Mouse (Mus musculus): ENCODE data around the gene Scgb2a2. TPM values are rescaled to one million over a fixed set of nuclear protein-coding genes. Genes with fewer than 3 reads are reported as not detected.
"Not testable (repeated sequence)": the region's sequence is repeated elsewhere in the genome, so short reads cannot be mapped to it uniquely, and the experiment has no call there.

The Scgb2a2 gene
- not detected in 2 replicates for polyA plus RNA-seq (2015; fragmentation: Nextera tagmentation; extraction: Ambion mirVana)

GRCm38 (mm10) chr19:9847262-9847661 lies at the start of gene Scgb2a2:
Gene Scgb2a2 (plus strand): TSS chr19:9847562.
- H3K4me1 ChIP-seq (replicated peaks): no peaks in the 10 kb centered on the region
- 84% methylated on average over 2 of the region's 2 CpGs for WGBS
- no peak within 1 kb of the TSS for H3K27ac ChIP-seq (replicated peaks)
- H3K4me3 ChIP-seq: no peak within 1 kb of the TSS
- H3K4me2 ChIP-seq: no peak within 1 kb of the TSS
- ATAC-seq (ENCODE audit: low FRiP score, low read depth): no peak
- no peaks in the 10 kb centered on the region for H3K9me3 ChIP-seq
- H3K27me3 ChIP-seq: no peaks in the 10 kb centered on the region
- no peak within 1 kb of the TSS for H3K9ac ChIP-seq
- H3K36me3 ChIP-seq: no peaks in the 10 kb centered on the region

- not testable (repeated sequence) for H3K9me3 ChIP-seq; H3K4me1 ChIP-seq (replicated peaks); H3K27me3 ChIP-seq; H3K9ac ChIP-seq; H3K27ac ChIP-seq (replicated peaks); H3K36me3 ChIP-seq
- H3K4me3 ChIP-seq: peak overlapping the region; percentile 35
- 13% methylated on average over 19 of the region's 21 CpGs for WGBS
- peak; percentile 92 for ATAC-seq (ENCODE audit: low FRiP score, low read depth)
- H3K4me2 ChIP-seq: peak overlapping the region; percentile 47
Observed at GRCm38 (mm10) chr19:9836581-9837340, 10.6 kb upstream of the Scgb2a2 start.

GRCm38 (mm10) chr19:9837341-9837715 lies 10.0 kb upstream of the Scgb2a2 start:
- WGBS: 67% methylated on average over 2 of the region's 2 CpGs
- no peaks in the 10 kb centered on the region for H3K27me3 ChIP-seq
- H3K4me2 ChIP-seq: no peak overlapping the region
- no peak overlapping the region for H3K4me3 ChIP-seq
- no peaks in the 10 kb centered on the region for H3K36me3 ChIP-seq
- no peaks in the 10 kb centered on the region for H3K4me1 ChIP-seq (replicated peaks)
- no peak overlapping the region for H3K9ac ChIP-seq
- peak; percentile 48; the same call in 1 of the 2 replicates for ATAC-seq (ENCODE audit: low FRiP score, low read depth)
- H3K9me3 ChIP-seq: no peaks in the 10 kb centered on the region
- no peak overlapping the region for H3K27ac ChIP-seq (replicated peaks)

- H3K9ac ChIP-seq; H3K27ac ChIP-seq (replicated peaks); H3K27me3 ChIP-seq; H3K4me1 ChIP-seq (replicated peaks); H3K4me3 ChIP-seq; H3K9me3 ChIP-seq; H3K36me3 ChIP-seq; ATAC-seq (ENCODE audit: low FRiP score, low read depth); H3K4me2 ChIP-seq: not testable (repeated sequence)
- WGBS: 53% methylated on average over 3 of the region's 3 CpGs
Observed at GRCm38 (mm10) chr19:9849368-9850075, 2.2 kb downstream of the Scgb2a2 start.

- 96% methylated on average over 2 of the region's 3 CpGs for WGBS
- H3K4me3 ChIP-seq: not testable (repeated sequence)
Observed at GRCm38 (mm10) chr19:9860821-9861220, 13.5 kb downstream of the Scgb2a2 start.

GRCm38 (mm10) chr19:9864856-9865255 lies 17.5 kb downstream of the Scgb2a2 start:
- Histone ChIP-seq H3K9me3 (no peaks in the 10 kb centered on the region), H3K27ac (replicated peaks) (no peak overlapping the region), H3K4me1 (replicated peaks) (no peaks in the 10 kb centered on the region), H3K27me3 (no peaks in the 10 kb centered on the region), H3K4me2 (no peak overlapping the region), H3K4me3 (no peak overlapping the region), H3K9ac (no peak overlapping the region), H3K36me3 (no peaks in the 10 kb centered on the region)
- 80% methylated on average over 1 of the region's 1 CpGs for WGBS
- no peak for ATAC-seq (ENCODE audit: low FRiP score, low read depth)

More at GRCm38 (mm10) chr19:9860821-9861220, 13.5 kb downstream of the Scgb2a2 start:
- not testable (repeated sequence) for H3K36me3 ChIP-seq; H3K4me2 ChIP-seq; H3K27ac ChIP-seq (replicated peaks); H3K9ac ChIP-seq; H3K4me1 ChIP-seq (replicated peaks); H3K27me3 ChIP-seq; H3K9me3 ChIP-seq; ATAC-seq (ENCODE audit: low FRiP score, low read depth)

GRCm38 (mm10) chr19:9865466-9865865 lies 18.1 kb downstream of the Scgb2a2 start:
- H3K9ac ChIP-seq: no peak overlapping the region
- no peaks in the 10 kb centered on the region for H3K4me1 ChIP-seq (replicated peaks)
- H3K4me2 ChIP-seq: no peak overlapping the region
- H3K4me3 ChIP-seq: no peak overlapping the region
- no peaks in the 10 kb centered on the region for H3K27me3 ChIP-seq
- no peaks in the 10 kb centered on the region for H3K9me3 ChIP-seq
- ATAC-seq (ENCODE audit: low FRiP score, low read depth): no peak
- H3K36me3 ChIP-seq: no peaks in the 10 kb centered on the region
- H3K27ac ChIP-seq (replicated peaks): no peak overlapping the region

GRCm38 (mm10) chr19:9878186-9878835 lies 30.9 kb downstream of the Scgb2a2 start:
- H3K4me2 ChIP-seq: no peak overlapping the region
- H3K9me3 ChIP-seq: no peaks in the 10 kb centered on the region
- peaks cover 39% of the 10 kb centered on the region for H3K36me3 ChIP-seq
- H3K27ac ChIP-seq (replicated peaks): no peak overlapping the region
- WGBS: 92% methylated on average over 20 of the region's 20 CpGs
- no peak overlapping the region for H3K4me3 ChIP-seq
- ATAC-seq (ENCODE audit: low FRiP score, low read depth): no peak
- no peaks in the 10 kb centered on the region for H3K27me3 ChIP-seq
- no peaks in the 10 kb centered on the region for H3K4me1 ChIP-seq (replicated peaks)
- H3K9ac ChIP-seq: no peak overlapping the region

- Histone ChIP-seq H3K4me1 (replicated peaks) (no peaks in the 10 kb centered on the region), H3K27me3 (no peaks in the 10 kb centered on the region), H3K9me3 (no peaks in the 10 kb centered on the region), H3K9ac (no peak overlapping the region), H3K27ac (replicated peaks) (no peak overlapping the region), H3K4me2 (no peak overlapping the region), H3K36me3 (peaks cover 38% of the 10 kb centered on the region), H3K4me3 (no peak overlapping the region)
- 94% methylated on average over 1 of the region's 1 CpGs for WGBS
- ATAC-seq (ENCODE audit: low FRiP score, low read depth): no peak
Observed at GRCm38 (mm10) chr19:9886348-9886747, 39.0 kb downstream of the Scgb2a2 start.

- Histone ChIP-seq H3K4me2 (no peak overlapping the region), H3K4me3 (no peak overlapping the region), H3K4me1 (replicated peaks) (no peaks in the 10 kb centered on the region), H3K27ac (replicated peaks) (no peak overlapping the region), H3K9me3 (no peaks in the 10 kb centered on the region), H3K36me3 (peaks cover 35% of the 10 kb centered on the region), H3K27me3 (no peaks in the 10 kb centered on the region), H3K9ac (no peak overlapping the region)
- ATAC-seq (ENCODE audit: low FRiP score, low read depth): no peak
- WGBS: 86% methylated on average over 8 of the region's 8 CpGs
Observed at GRCm38 (mm10) chr19:9886771-9887170, 39.4 kb downstream of the Scgb2a2 start.

GRCm38 (mm10) chr19:9896067-9896466 lies 48.7 kb downstream of the Scgb2a2 start:
- 76% methylated on average over 5 of the region's 5 CpGs for WGBS
- peaks cover 21% of the 10 kb centered on the region for H3K4me1 ChIP-seq (replicated peaks)

More at GRCm38 (mm10) chr19:9896067-9896466, 48.7 kb downstream of the Scgb2a2 start:
- no peaks in the 10 kb centered on the region for H3K27me3 ChIP-seq
- no peak overlapping the region for H3K27ac ChIP-seq (replicated peaks)
- no peak overlapping the region for H3K4me2 ChIP-seq
- no peak overlapping the region for H3K9ac ChIP-seq
- H3K4me3 ChIP-seq: no peak overlapping the region
- H3K9me3 ChIP-seq: no peaks in the 10 kb centered on the region
- ATAC-seq (ENCODE audit: low FRiP score, low read depth): no peak
- peaks cover 20% of the 10 kb centered on the region for H3K36me3 ChIP-seq

Measured in hindbrain, embryonic 15.5 days (tissue).